Mouse (Mus musculus): ENCODE data around the gene Elk4.

The Elk4 gene

DNA sequence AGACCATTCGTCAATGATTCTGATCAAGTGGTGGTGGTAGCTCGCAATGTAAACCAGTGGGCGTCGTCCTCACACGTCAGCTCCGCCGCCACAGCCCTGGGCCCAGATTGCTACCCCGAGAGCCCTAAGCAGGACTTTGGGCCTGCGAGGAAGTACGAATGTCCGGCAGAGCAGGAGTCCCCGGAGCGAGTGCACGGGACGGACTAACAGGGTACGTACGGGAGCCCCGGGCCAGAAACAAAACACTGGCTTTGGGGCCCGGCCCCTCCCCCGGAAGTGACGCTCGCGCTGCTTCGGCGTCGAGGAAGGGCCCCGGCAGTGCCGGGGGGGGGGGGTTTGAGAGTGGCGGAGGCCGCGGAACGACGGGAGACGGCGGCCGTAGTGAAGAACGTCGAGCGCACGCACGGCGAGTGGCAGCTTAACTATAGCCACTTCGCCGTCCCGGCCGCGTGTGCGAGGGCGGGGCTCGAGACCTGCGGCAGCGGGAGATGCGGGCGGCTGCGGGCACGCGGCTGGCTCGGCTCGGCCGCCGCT is at the start of gene Elk4:
Gene Elk4, plus strand, starts transcription at position 326 of the 534 bp plus-strand sequence.
- peak; percentile 83 for DNase-seq (ENCODE audit: low read depth, low spot score)

DNA sequence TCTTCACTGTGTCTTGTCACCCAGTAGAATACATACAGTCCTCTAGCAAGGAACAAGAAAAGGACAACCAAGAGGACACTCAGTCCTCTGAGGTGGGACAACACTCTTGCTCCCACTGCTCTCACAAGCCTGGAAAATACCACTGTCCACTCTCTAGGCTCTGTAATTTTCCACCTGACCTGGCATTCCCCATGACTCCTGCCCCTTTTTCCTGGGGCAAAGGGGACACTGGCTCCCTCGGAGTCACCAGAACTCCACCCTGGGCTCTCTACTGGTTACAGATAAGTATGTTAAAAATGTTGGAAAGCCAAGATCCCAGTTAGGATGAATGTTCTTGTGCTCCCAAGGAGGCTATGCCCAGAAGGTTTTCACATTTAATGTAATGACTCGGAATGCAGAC is 46.4 kb upstream of the Elk4 start:
- DNase-seq (ENCODE audit: low read depth, low spot score): no peak

GRCm38 (mm10) chr1:131962606-131963084 is 44.8 kb upstream of the Elk4 start, which contains the start of gene Slc45a3:
Gene Slc45a3, plus strand, starts transcription at chr1:131962967.
- DNase-seq (ENCODE audit: low read depth, low spot score): no peak

GRCm38 (mm10) chr1:131963085-131963951 is 44.1 kb upstream of the Elk4 start:
- no peak for DNase-seq (ENCODE audit: low read depth, low spot score)

GRCm38 (mm10) chr1:131964100-131964499 is 43.3 kb upstream of the Elk4 start:
- no peak for DNase-seq (ENCODE audit: low read depth, low spot score)

DNA sequence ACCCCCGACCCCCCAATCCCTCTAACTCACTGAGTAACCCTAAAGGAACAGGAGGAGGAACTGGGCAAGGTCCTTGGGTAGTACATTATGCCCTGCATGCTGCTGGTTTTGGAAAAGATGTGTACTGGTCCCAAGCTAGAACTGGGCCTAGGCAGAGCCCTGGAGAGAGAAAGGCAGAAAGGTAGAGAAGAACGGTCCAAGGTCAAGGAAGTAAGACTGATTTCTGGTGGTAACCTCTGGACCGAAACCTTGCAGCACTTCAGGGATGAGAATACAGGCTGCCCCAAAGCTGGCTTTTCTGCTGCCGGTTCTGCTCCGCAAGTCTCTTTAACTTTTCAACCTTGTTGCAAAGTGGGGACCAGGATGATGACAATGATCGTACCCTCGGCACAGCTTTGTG is 42.8 kb upstream of the Elk4 start:
- DNase-seq (ENCODE audit: low read depth, low spot score): no peak

- DNase-seq (ENCODE audit: low read depth, low spot score): no peak
These were observed 41.6 kb upstream of the Elk4 start for GRCm38 (mm10) chr1:131965818-131966217.

DNA sequence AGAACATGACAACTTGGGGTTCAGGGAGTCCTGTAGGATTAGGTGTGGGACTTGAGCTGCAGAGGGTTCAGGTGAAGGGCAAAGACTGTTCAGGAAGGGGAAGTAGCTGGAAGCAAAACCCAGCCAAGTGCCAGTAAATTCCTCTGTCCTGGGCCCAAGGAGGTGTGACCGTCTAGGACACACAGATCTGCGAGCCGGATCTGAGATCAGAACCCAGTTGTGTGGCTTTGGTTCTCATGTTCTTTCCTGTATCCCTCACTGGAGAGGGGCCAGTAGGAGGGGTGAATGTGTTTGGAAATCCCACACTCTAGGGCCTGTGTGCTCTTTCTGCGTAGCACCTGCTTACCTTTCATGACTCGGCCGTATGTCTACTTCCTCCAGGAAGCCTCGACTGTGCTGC is 40.1 kb upstream of the Elk4 start:
- no peak for DNase-seq (ENCODE audit: low read depth, low spot score)

GRCm38 (mm10) chr1:131968556-131968955 is 38.9 kb upstream of the Elk4 start:
- no peak for DNase-seq (ENCODE audit: low read depth, low spot score)

DNA sequence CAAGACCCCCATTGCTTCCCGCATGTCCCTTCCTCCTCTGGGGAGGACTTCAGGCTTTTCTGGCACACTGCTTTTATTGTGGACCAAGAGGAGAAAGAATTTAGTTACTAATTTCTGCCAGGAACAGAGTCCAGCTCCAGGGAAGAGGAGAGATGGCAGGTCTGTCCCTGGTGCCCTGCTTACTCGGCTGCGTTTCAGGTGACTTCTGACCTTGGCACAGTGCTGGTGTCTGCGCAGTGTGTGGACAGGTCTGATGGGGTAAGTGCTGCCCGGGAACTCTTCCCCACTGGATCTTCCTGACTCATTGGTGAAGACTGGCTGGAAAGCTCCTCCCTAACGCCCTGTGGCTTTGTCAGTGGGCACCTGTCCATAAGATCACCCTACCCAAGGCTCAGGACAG is 38.4 kb upstream of the Elk4 start:
- no peak for DNase-seq (ENCODE audit: low read depth, low spot score)

- no peak for DNase-seq (ENCODE audit: low read depth, low spot score)
These were observed 37.6 kb upstream of the Elk4 start for GRCm38 (mm10) chr1:131969825-131970224.

DNA sequence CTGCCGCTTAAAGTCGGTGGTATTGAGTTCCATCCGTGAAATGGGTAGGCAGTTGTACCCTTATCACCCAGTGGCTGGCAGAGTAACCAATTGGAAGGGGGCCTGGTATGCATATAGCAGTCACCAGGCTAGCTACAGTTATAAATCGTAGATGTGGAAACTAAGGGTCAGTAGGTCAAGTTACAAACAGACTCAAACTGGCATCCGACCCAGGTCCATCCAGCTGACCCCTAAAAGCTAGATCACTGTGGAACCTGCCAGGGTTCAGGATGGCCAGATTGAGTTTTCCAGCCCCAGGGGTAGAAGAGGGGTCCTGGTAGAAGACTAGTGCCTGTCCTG is 37.1 kb upstream of the Elk4 start:
- DNase-seq (ENCODE audit: low read depth, low spot score): no peak

DNA sequence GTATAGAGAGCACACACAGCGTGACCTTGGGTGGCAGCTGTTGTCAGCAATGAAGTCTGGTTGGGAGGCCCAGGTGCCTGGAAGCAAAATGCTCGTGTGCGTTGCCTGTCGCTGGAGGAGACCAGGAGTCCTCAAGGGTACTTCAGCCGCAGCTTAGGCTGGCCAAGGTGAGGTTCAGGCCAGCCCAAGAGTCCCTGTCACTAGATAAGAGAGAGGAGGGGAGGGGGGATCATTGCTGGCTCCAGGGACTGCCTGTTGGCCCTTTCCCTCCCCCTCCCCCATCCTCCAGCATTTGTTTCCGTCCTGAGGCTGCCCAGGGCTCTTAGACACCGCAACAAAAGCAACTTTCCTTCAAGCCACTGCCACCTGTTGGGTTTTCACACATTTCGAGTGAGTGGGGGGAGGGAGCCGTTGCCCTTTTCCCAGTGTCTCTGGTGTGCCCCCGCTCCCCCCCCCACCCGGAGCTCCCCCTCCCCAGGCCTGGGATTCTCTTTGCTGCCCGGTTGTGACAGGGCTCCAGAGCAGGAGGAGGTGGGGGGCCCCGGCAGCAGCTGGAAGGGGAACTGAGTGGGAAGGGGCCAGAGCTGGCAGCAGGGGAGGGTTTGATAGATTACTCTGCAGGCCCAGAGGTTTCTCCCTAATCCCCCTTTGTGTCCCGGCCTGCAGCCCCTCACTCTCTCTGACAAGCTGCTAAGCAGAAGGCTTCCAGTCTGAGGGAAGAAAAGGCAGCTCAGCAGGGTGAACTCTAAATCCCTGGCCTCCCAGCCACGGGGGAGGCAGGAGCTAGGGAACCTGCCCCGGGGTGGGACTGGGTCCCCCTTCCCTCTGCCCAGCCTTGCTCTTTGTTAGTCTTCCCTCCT is 36.5 kb upstream of the Elk4 start:
- DNase-seq (ENCODE audit: low read depth, low spot score): no peak

DNA sequence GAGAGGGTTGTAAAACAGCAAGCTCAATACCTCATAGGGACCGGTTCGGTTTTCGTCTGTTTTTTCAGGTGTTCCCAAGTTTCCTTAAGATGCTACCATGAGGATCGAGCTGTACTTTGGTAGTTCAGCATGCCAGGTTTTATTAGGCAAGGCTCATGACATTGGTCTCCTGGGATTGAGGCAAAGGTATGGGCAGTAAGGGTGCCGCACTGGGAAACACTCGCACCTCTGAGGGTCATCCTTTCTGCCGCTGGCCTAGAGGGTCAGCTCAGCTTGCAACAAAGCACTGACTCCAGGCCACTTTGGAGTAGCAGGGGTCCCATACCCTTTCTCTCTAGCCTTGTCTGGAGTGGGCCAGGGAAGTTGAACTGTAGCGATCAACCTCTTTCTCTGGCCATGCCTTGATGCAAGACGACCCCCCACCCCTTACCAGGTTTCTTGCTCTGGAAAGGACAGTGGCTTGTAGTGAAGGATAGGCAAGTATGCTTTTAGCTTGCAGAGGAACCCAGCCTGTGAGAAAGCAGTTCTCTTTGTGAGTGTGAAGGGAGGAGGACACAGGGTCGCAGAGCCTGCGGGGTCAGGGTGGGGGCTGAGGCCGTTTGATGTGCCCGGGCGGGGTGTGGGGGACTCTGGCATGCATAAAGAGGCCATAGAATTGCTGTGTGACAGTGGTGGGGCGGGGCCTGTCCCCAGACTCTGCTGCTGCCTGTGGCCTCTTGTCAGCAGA is 35.5 kb upstream of the Elk4 start:
- DNase-seq (ENCODE audit: low read depth, low spot score): no peak

GRCm38 (mm10) chr1:131972498-131973334 is 34.7 kb upstream of the Elk4 start:
- no peak for DNase-seq (ENCODE audit: low read depth, low spot score)

DNA sequence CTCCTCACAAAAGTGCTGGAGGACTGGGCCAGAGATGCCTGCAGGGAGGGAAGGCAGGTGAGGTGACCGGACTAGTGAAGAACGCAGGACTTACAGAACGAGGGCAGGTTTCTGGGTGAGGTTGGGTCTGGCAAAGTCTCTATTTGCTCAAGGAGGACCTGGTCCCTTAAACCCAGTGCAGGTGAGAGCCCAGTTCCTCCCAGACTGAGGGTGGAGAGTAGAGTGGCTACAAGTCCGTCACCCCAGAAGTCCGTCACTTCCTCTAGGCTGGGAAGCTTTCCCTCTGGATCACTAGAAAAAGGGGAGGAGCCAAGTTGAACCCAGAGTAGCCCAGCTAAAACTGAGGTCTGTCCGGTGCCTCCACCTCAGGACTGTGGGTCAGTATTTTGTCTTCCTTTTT is 33.4 kb upstream of the Elk4 start:
- no peak for DNase-seq (ENCODE audit: low read depth, low spot score)

GRCm38 (mm10) chr1:131976886-131977285 is 30.5 kb upstream of the Elk4 start:
- no peak for DNase-seq (ENCODE audit: low read depth, low spot score)

DNA sequence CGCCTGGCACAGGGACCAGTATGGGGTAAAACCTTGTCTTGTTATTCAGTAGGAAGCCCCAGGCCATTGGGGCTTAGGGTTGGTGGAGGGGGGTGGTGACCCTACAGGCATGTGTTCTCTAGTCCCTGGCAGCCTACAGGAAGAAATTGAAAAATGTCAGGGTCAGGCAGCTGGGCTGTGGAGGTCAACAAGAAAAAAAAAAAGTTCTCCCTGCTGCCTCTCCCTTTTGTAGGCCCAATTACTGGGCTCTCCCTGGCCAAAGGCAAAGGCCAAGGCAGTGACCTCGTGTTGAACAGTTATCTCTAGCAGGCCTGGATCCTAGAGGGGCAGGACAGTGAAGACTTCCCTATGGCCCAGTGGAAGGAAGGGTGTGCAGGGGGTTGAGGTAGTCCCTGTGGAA is 26.9 kb upstream of the Elk4 start:
- no peak for DNase-seq (ENCODE audit: low read depth, low spot score)

DNA sequence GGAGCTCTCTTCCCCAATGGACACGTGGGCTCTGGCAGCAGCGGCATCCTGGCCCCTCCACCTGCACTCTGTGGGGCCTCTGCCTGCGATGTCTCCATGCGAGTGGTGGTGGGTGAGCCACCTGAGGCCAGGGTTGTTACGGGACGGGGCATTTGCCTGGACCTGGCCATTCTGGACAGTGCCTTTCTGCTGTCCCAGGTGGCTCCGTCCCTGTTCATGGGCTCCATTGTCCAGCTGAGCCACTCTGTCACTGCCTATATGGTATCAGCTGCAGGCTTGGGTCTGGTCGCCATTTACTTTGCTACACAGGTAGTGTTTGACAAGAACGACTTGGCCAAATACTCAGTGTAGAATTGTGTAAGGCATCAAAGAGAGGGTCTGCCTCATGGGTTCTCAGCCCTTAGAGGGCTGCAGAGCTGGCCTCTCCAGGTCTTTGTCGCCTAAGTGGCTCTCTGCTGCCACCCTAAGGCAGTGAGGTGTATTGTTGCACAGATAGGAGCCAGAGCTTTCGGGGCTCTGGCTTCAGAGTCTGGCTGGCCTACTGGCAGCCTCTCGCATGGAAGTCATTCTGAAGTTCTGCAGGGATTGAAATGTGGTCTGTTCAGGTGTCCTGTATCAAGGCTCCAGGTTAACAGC is 25.9 kb upstream of the Elk4 start:
- DNase-seq (ENCODE audit: low read depth, low spot score): peak; percentile 74

GRCm38 (mm10) chr1:131982907-131983306 is 24.5 kb upstream of the Elk4 start:
- DNase-seq (ENCODE audit: low read depth, low spot score): no peak
